Mouse (Mus musculus) T-helper 1 cell (primary cell): ENCODE data around the gene Nr3c2.

Source experiments
- in situ Hi-C: fragments of 300-600 bp; cut with MboI, MseI; formaldehyde crosslinking; loops from one replicate; pipeline ENCODE4 v1.15.1; 2025; ENCODE audit warnings: high pct_unique_total_duplicates

Gene Nr3c2

GRCm38 (mm10) chr8:77294599-77294998, 395.4 kb downstream of the Nr3c2 start:
- in situ Hi-C loops, result no loop called here
